Mouse (Mus musculus) layer of hippocampus, adult 9-11 months (tissue): ENCODE measurements around the gene Rasgrf1.

Experiments
- DNase-seq: peaks from one replicate; pipeline ENCODE4 v3.0.0; 2022

Rasgrf1 gene

GRCm38 (mm10) chr9:89970886-89971486, 61.3 kb downstream of the Rasgrf1 start:
- DNase-seq: no peak

- DNase-seq: no peak
Observed at GRCm38 (mm10) chr9:89972321-89972720, 62.6 kb downstream of the Rasgrf1 start.

- DNase-seq: peak; percentile 72
Observed at GRCm38 (mm10) chr9:89973856-89974255, 64.1 kb downstream of the Rasgrf1 start.

- peak; percentile 32 for DNase-seq
Observed at GRCm38 (mm10) chr9:89974463-89974931, 64.8 kb downstream of the Rasgrf1 start.

- no peak for DNase-seq
Observed at GRCm38 (mm10) chr9:89976366-89976940, 66.7 kb downstream of the Rasgrf1 start.

GRCm38 (mm10) chr9:89979248-89979647, 69.5 kb downstream of the Rasgrf1 start:
- no peak for DNase-seq

GRCm38 (mm10) chr9:89982256-89982655, 72.5 kb downstream of the Rasgrf1 start:
- DNase-seq: no peak

- no peak for DNase-seq
Observed at GRCm38 (mm10) chr9:89988053-89988452, 78.3 kb downstream of the Rasgrf1 start.

- no peak for DNase-seq
Observed at GRCm38 (mm10) chr9:89988811-89989528, 79.3 kb downstream of the Rasgrf1 start.

GRCm38 (mm10) chr9:90006432-90006831, 96.7 kb downstream of the Rasgrf1 start:
- no peak for DNase-seq

GRCm38 (mm10) chr9:90007094-90007493, 97.4 kb downstream of the Rasgrf1 start:
- DNase-seq: no peak

GRCm38 (mm10) chr9:90008138-90008537, 98.4 kb downstream of the Rasgrf1 start:
- DNase-seq: no peak

GRCm38 (mm10) chr9:90011849-90012248, 102.1 kb downstream of the Rasgrf1 start:
- no peak for DNase-seq

GRCm38 (mm10) chr9:90014649-90015048, 104.9 kb downstream of the Rasgrf1 start:
- DNase-seq: no peak

GRCm38 (mm10) chr9:90016204-90016603, 106.5 kb downstream of the Rasgrf1 start:
- DNase-seq: no peak

GRCm38 (mm10) chr9:90020866-90021265, 111.2 kb downstream of the Rasgrf1 start:
- peak; percentile 88 for DNase-seq

- DNase-seq: peak; percentile 27
Observed at GRCm38 (mm10) chr9:90021442-90021841, 111.7 kb downstream of the Rasgrf1 start.

- no peak for DNase-seq
Observed at GRCm38 (mm10) chr9:90027709-90028108, 118.0 kb downstream of the Rasgrf1 start.

GRCm38 (mm10) chr9:90033922-90034321, 124.2 kb downstream of the Rasgrf1 start:
- peak; percentile 81 for DNase-seq

- DNase-seq: no peak
Observed at GRCm38 (mm10) chr9:90035168-90035567, 125.5 kb downstream of the Rasgrf1 start.

- DNase-seq: no peak
Observed at GRCm38 (mm10) chr9:90035794-90036193, 126.1 kb downstream of the Rasgrf1 start.

- DNase-seq: no peak
Observed at GRCm38 (mm10) chr9:90036313-90036712, 126.6 kb downstream of the Rasgrf1 start.

GRCm38 (mm10) chr9:90038535-90038934, 128.8 kb downstream of the Rasgrf1 start:
- no peak for DNase-seq

GRCm38 (mm10) chr9:90040916-90041315, 131.2 kb downstream of the Rasgrf1 start:
- DNase-seq: no peak
